Mouse (Mus musculus) hindbrain, embryonic 13.5 days (tissue): ENCODE results near the gene Trdn. TPM values are rescaled to one million over a fixed set of nuclear protein-coding genes. Genes with fewer than 3 reads are reported as not detected.

ENCODE experiments used
- ATAC-seq: fragments of 200-750 bp; cut with Nextera tagmentation; 2 replicates; pipeline ENCODE4 v1.8.0; 2017; ENCODE audit warnings: moderate TSS enrichment; ENCODE audit not compliant: low FRiP score
- H3K27ac ChIP-seq: fragments of 300-500 bp; sonication (generic); 2 replicates; pipeline ENCODE4 v1.5.1; 2015; ENCODE audit warnings: inconsistent platforms, mild to moderate bottlenecking, moderate library complexity
- H3K27me3 ChIP-seq: fragments of 300-500 bp; sonication (generic); 2 replicates; pipeline ENCODE4 v1.6.1; 2015; ENCODE audit warnings: mild to moderate bottlenecking, inconsistent platforms
- H3K36me3 ChIP-seq: fragments of 300-500 bp; sonication (generic); 2 replicates; pipeline ENCODE4 v1.6.1; 2015; ENCODE audit warnings: mild to moderate bottlenecking, inconsistent platforms
- H3K4me1 ChIP-seq: fragments of 300-500 bp; sonication (generic); replicated peaks from 2 replicates; pipeline ENCODE4 v1.6.1; 2015; ENCODE audit warnings: inconsistent platforms
- H3K4me2 ChIP-seq: fragments of 300-500 bp; sonication (generic); 2 replicates; pipeline ENCODE4 v1.6.1; 2015; ENCODE audit warnings: inconsistent platforms, mild to moderate bottlenecking, moderate library complexity
- H3K4me3 ChIP-seq: fragments of 300-500 bp; sonication (generic); 2 replicates; pipeline ENCODE4 v1.5.1; 2015; ENCODE audit warnings: mild to moderate bottlenecking, inconsistent platforms
- H3K9ac ChIP-seq: fragments of 300-500 bp; sonication (generic); 2 replicates; pipeline ENCODE4 v1.6.1; 2015; ENCODE audit warnings: mild to moderate bottlenecking, inconsistent platforms
- H3K9me3 ChIP-seq: fragments of 300-500 bp; sonication (generic); 2 replicates; pipeline ENCODE4 v1.6.1; 2016; ENCODE audit warnings: inconsistent platforms
- WGBS: fragments of 180-500 bp; shearing (Covaris S2); methylation state at CpG from one replicate; pipeline ENCODE4 v1.1.7; 2015; 5-methylcytosine and 5-hydroxymethylcytosine counted together
- polyA plus RNA-seq: library from polyadenylated mRNA; unstranded; fragments of >200 nt; fragmentation: Nextera tagmentation; extraction: Ambion mirVana; gene quantifications from 2 replicates; pipeline ENCODE4 v1.2.1, GENCODE M21; 2015

Trdn gene
- polyA plus RNA-seq = 0.21 and 0.34 TPM in 2 replicates

DNA sequence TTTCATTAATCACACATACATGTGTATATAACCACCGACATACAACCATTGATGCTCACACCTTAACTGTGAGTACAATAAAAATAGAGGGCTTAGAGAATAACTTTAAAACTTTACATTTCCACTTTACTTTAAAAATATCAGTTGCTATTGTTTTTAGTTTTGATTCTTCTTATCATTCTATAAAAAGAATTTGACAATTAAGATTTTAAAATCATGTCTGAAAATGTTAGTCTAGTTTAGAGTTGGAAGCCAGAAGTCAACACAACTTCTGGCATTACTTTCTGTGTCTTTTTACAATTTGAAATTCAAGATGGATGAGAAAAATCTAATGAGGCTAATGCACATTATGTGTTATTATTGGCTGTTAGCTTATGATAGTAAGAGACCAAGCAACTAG lies at the start of gene Trdn:
Trdn (plus strand) TSS at position 301 of the 400 bp plus-strand sequence.
- Histone ChIP-seq H3K4me1 (no peaks in the 10 kb centered on the region), H3K9me3 (no peaks in the 10 kb centered on the region), H3K9ac (no peak within 1 kb of the TSS), H3K27me3 (no peaks in the 10 kb centered on the region), H3K4me2 (no peak within 1 kb of the TSS), H3K4me3 (no peak within 1 kb of the TSS), H3K36me3 (no peaks in the 10 kb centered on the region), H3K27ac (no peak within 1 kb of the TSS)
- ATAC-seq = no peak
- WGBS = 86% methylated on average over 1 of the region's 1 CpGs

DNA sequence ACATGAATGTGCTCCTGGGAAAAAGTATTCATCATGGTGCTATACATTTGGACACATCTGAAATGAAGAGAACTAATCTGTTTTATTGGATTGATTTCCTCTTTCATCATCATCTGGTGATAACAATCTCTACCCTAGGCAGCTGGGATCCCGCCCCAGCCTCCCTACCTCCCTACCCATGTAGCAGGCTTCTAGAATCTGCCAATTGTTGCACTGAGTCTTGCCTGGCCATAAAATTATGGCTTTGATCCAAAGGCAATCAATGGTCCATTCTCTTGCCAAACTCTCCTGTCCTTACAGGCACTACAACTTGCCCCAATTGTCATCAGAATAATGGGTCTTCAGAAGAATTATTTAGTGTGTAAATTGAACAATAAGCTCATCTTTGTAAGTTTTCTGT lies 19.6 kb upstream of the Trdn start:
- Histone ChIP-seq H3K27ac (no peak overlapping the region), H3K4me2 (no peak overlapping the region), H3K4me1 (no peaks in the 10 kb centered on the region), H3K9me3 (no peaks in the 10 kb centered on the region), H3K27me3 (no peaks in the 10 kb centered on the region), H3K36me3 (no peaks in the 10 kb centered on the region), H3K4me3 (no peak overlapping the region), H3K9ac (no peak overlapping the region)
- WGBS = 77% methylated on average over 1 of the region's 1 CpGs
- no peak for ATAC-seq

DNA sequence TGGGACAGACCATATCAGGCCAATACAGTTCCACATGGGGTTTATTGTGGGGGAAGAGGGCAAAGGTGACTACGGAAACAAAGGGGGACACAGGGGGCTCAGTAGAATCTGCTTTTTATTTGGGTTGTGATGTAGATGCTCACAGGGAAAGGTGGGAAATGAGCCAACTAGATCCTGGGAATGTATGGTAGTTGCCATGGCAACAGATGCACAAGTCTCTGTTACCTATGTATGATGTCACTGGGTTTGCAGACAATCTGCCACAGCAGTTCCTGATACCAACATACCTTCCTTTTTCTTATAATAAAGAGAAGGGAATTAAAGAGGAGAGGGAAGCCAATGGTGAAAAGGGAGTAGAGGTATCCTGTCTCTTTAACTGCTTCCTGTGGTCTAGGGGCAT lies 14.8 kb upstream of the Trdn start:
- Histone ChIP-seq H3K4me2 (no peak overlapping the region), H3K9me3 (no peaks in the 10 kb centered on the region), H3K36me3 (no peaks in the 10 kb centered on the region), H3K9ac (no peak overlapping the region), H3K27ac (no peak overlapping the region), H3K4me1 (no peaks in the 10 kb centered on the region), H3K27me3 (no peaks in the 10 kb centered on the region), H3K4me3 (no peak overlapping the region)
- WGBS = 95% methylated on average over 1 of the region's 1 CpGs
- no peak for ATAC-seq

GRCm38 (mm10) chr10:33073126-33073525 lies 7.2 kb upstream of the Trdn start:
- H3K27ac ChIP-seq = no peak overlapping the region
- H3K9me3 ChIP-seq = no peaks in the 10 kb centered on the region
- 79% methylated on average over 3 of the region's 3 CpGs for WGBS
- no peaks in the 10 kb centered on the region for H3K4me1 ChIP-seq
- H3K36me3 ChIP-seq = no peaks in the 10 kb centered on the region
- no peak overlapping the region for H3K4me3 ChIP-seq
- H3K9ac ChIP-seq = no peak overlapping the region
- H3K4me2 ChIP-seq = no peak overlapping the region
- H3K27me3 ChIP-seq = no peaks in the 10 kb centered on the region
- no peak for ATAC-seq

GRCm38 (mm10) chr10:33082151-33082844 lies 1.9 kb downstream of the Trdn start:
- H3K27ac ChIP-seq = no peak overlapping the region
- no peak for ATAC-seq

GRCm38 (mm10) chr10:33082961-33083626 lies 2.7 kb downstream of the Trdn start:
- Histone ChIP-seq H3K4me2 (no peak overlapping the region), H3K27ac (no peak overlapping the region), H3K9ac (no peak overlapping the region), H3K4me1 (no peaks in the 10 kb centered on the region), H3K4me3 (no peak overlapping the region), H3K9me3 (no peaks in the 10 kb centered on the region), H3K27me3 (no peaks in the 10 kb centered on the region), H3K36me3 (no peaks in the 10 kb centered on the region)
- WGBS = 88% methylated on average over 1 of the region's 1 CpGs
- ATAC-seq = no peak

More at GRCm38 (mm10) chr10:33082151-33082844, 1.9 kb downstream of the Trdn start:
- Histone ChIP-seq H3K4me2 (no peak overlapping the region), H3K4me1 (no peaks in the 10 kb centered on the region), H3K9ac (no peak overlapping the region), H3K27me3 (no peaks in the 10 kb centered on the region), H3K36me3 (no peaks in the 10 kb centered on the region), H3K9me3 (no peaks in the 10 kb centered on the region), H3K4me3 (no peak overlapping the region)
- WGBS = 54% methylated on average over 2 of the region's 2 CpGs

DNA sequence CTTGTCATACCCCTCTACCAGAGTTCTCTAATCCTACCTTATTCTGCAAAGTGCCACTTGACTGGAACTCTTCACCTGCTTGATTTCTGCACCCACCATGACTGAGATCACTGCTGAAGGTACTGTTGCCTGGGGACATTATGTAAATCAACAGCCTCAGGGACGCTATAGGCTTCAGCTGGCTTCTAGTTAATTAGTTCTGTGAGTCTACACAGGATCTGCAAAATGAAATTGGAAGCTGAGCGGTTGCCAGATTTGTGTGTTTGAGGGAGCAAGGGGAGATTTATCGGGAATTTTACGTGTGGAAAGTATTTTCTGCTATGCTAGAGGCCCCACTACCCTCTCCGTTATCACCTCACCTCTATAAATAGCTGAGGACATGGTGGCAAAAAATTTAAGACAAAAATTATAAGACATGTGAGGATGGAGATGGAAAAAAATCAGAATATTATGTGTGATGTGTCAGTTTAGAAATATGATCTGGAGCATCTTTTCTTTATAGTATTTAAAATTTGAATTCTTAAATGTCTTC lies 3.3 kb downstream of the Trdn start:
- ATAC-seq = no peak

DNA sequence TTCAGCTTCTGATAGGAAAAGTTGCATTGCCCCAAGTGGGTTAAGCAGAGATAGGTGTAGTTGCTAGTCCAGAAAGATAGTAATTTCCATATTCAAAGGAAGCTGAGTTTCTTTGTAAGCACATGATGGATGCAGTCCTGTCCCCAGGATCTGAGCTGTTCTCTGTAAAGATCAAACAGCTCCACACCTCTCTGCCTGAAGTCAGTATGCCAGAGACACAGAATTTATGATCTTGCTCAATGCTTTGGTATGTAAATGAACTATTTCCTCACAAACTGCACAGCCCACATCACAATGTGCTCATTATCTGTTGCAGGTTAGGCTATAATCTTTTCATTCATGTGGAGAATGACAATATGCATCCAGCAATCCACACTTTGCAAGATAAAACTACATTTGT lies 8.0 kb downstream of the Trdn start:
- Histone ChIP-seq H3K9me3 (no peaks in the 10 kb centered on the region), H3K36me3 (no peaks in the 10 kb centered on the region), H3K9ac (no peak overlapping the region), H3K4me3 (no peak overlapping the region), H3K27ac (no peak overlapping the region), H3K27me3 (no peaks in the 10 kb centered on the region), H3K4me1 (0 out of 2 replicates have a peak, but pooled peaks cover 4% of the 10 kb centered on the region), H3K4me2 (no peak overlapping the region)
- no peak for ATAC-seq

More for the DNA sequence above, 3.3 kb downstream of the Trdn start:
- H3K27ac ChIP-seq = no peak overlapping the region
- no peaks in the 10 kb centered on the region for H3K27me3 ChIP-seq
- no peak overlapping the region for H3K9ac ChIP-seq
- 0 out of 2 replicates have a peak, but pooled peaks cover 4% of the 10 kb centered on the region for H3K4me1 ChIP-seq
- WGBS = 66% methylated on average over 5 of the region's 5 CpGs
- no peak overlapping the region for H3K4me2 ChIP-seq
- H3K9me3 ChIP-seq = no peaks in the 10 kb centered on the region
- H3K36me3 ChIP-seq = no peaks in the 10 kb centered on the region
- H3K4me3 ChIP-seq = no peak overlapping the region

DNA sequence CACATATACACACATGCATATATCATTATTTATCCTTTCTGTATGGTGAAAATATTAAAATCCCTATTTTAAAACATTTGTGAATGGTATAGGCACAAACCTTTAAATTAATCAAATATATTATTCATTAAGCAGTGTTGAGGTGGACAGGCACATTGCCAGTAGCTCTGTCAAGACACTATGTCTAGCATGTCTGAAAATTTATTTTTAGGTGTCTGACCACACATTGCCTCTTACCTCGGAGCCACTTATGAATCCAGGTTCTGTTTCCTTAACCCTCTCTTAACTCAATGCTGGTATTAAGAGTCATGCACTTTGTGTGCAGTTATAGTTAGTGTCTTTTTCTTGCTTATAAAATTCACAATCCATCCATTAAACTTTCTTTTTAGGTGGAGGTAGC lies 12.0 kb downstream of the Trdn start:
- ATAC-seq = no peak
- H3K4me1 ChIP-seq = 0 out of 2 replicates have a peak, but pooled peaks cover 4% of the 10 kb centered on the region
- no peak overlapping the region for H3K9ac ChIP-seq
- no peak overlapping the region for H3K27ac ChIP-seq
- H3K27me3 ChIP-seq = no peaks in the 10 kb centered on the region
- no peak overlapping the region for H3K4me3 ChIP-seq
- H3K4me2 ChIP-seq = no peak overlapping the region
- H3K9me3 ChIP-seq = no peaks in the 10 kb centered on the region
- 90% methylated on average over 1 of the region's 1 CpGs for WGBS
- no peaks in the 10 kb centered on the region for H3K36me3 ChIP-seq

GRCm38 (mm10) chr10:33107942-33108341 lies 27.6 kb downstream of the Trdn start:
- no peaks in the 10 kb centered on the region for H3K4me1 ChIP-seq
- H3K4me3 ChIP-seq = no peak overlapping the region
- no peaks in the 10 kb centered on the region for H3K27me3 ChIP-seq
- H3K9ac ChIP-seq = no peak overlapping the region
- H3K36me3 ChIP-seq = no peaks in the 10 kb centered on the region
- no peaks in the 10 kb centered on the region for H3K9me3 ChIP-seq
- H3K27ac ChIP-seq = no peak overlapping the region
- no peak overlapping the region for H3K4me2 ChIP-seq
- ATAC-seq = no peak

GRCm38 (mm10) chr10:33123028-33123427 lies 42.7 kb downstream of the Trdn start:
- no peaks in the 10 kb centered on the region for H3K27me3 ChIP-seq
- no peaks in the 10 kb centered on the region for H3K9me3 ChIP-seq
- H3K4me2 ChIP-seq = no peak overlapping the region
- H3K36me3 ChIP-seq = no peaks in the 10 kb centered on the region
- no peak overlapping the region for H3K27ac ChIP-seq
- H3K9ac ChIP-seq = no peak overlapping the region
- ATAC-seq = no peak
- no peak overlapping the region for H3K4me3 ChIP-seq
- H3K4me1 ChIP-seq = no peaks in the 10 kb centered on the region

- no peaks in the 10 kb centered on the region for H3K4me1 ChIP-seq
Measured at GRCm38 (mm10) chr10:33144911-33145310, 64.6 kb downstream of the Trdn start.

More at GRCm38 (mm10) chr10:33144911-33145310, 64.6 kb downstream of the Trdn start:
- ATAC-seq = no peak
- 95% methylated on average over 1 of the region's 1 CpGs for WGBS
- Histone ChIP-seq H3K4me3 (no peak overlapping the region), H3K9me3 (no peaks in the 10 kb centered on the region), H3K27ac (no peak overlapping the region), H3K4me2 (no peak overlapping the region), H3K36me3 (no peaks in the 10 kb centered on the region), H3K27me3 (no peaks in the 10 kb centered on the region), H3K9ac (no peak overlapping the region)
